Mouse (Mus musculus) erythroblast, embryonic 14.5 days (primary cell): Measurements from ENCODE around the gene Nqo2.

Experiments
- GATA1 ChIP-seq: IDR thresholded peaks from 2 replicates; pipeline ENCODE4 v1.6.1; 2012; ENCODE audit warnings: low read length, inconsistent platforms, mixed read lengths
- TAL1 ChIP-seq: IDR thresholded peaks from 3 replicates; pipeline ENCODE4 v1.6.1; 2012; ENCODE audit warnings: low read length, inconsistent platforms, mixed read lengths

DNA sequence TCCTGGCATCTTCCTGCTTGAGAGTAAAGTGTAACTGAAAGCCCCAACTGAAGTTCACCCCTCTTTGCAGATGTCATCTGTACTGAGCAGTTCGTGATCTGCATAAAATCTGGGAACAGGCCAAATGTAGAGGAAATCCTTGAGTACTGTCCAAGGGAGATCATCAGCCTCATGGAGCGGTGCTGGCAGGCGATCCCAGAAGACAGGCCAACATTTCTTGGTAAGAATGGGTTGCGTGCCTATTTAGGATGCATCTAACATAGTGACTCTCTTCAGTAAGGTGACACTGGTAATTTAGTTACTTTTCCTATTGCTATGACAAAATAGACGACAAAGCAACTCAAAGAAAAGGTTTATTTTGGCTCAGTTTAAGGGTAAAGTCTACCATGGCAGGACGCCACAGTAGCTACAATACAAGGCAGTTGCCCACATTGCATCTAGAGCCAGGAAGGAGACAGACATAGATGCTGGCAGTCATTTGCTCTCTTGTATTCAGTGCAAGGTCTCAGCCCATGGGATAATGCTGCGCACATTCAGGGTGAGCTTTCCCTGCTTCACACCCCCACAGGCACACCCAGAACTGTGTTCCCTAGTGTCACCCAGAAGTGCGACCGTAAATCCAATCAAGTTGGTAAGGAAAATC is 52.6 kb downstream of the Nqo2 start:
- TF ChIP-seq GATA1: no peak
- no peak for TF ChIP-seq TAL1
